ENCODE assay signal across 15 mouse cellular contexts in genomic region chr6:143149766-143150291, GRCm38 (mm10). TPM values are rescaled to one million over a fixed set of nuclear protein-coding genes. Genes with fewer than 3 reads are reported as not detected.
DNase-seq lines count a peak whose midpoint lies in the region; ATAC-seq lines count a peak whose summit lies in the region.
"Had no signal": no experiment of that assay in that cellular context is flagged by ENCODE, and none has a peak within 500 bp of the region (broad histone marks: within the 10 kb centered on the region; RNA-seq: fewer than 3 reads in every experiment).

No protein-coding gene starts in this region.

- H3K4me2 ChIP-seq in heart, embryonic 16.5 days (ENCODE audit: low read depth, low read length) = no peak overlapping the region
- H3K4me2 ChIP-seq in midbrain, embryonic 16.5 days (ENCODE audit: low read length) = no peak overlapping the region
- H3K4me2 ChIP-seq: forebrain, embryonic 12.5 days; lung, embryonic 15.5 days had no signal

- 47% methylated on average over 5 of the region's 5 CpGs for WGBS in heart, embryonic 16.5 days
- 67% methylated on average over 5 of the region's 5 CpGs for WGBS in midbrain, embryonic 16.5 days

- peaks cover 4% of the 10 kb centered on the region; the same call in 1 of the 2 replicates for H3K9me3 ChIP-seq in heart, embryonic 16.5 days (replicated peaks; ENCODE audit: control insufficient read depth, low read length)
- H3K9me3 ChIP-seq in midbrain, embryonic 16.5 days (replicated peaks; ENCODE audit: control insufficient read depth, low read length, poor library complexity, severe bottlenecking) = no peaks in the 10 kb centered on the region
- H3K9me3 ChIP-seq: forebrain, embryonic 12.5 days; lung, embryonic 15.5 days had no signal

- no peaks in the 10 kb centered on the region for H3K27me3 ChIP-seq in heart, embryonic 16.5 days (ENCODE audit: control insufficient read depth, insufficient read depth, low read length)
- no peaks in the 10 kb centered on the region for H3K27me3 ChIP-seq in midbrain, embryonic 16.5 days (ENCODE audit: control insufficient read depth, insufficient read depth, low read depth, low read length)
- H3K27me3 ChIP-seq: lung, embryonic 15.5 days had no signal

- no peak for ATAC-seq in heart, embryonic 16.5 days (replicated peaks; ENCODE audit: extremely low read depth, insufficient read depth, low FRiP score)
- ATAC-seq in midbrain, embryonic 16.5 days = no peak

- 0 out of 2 replicates have a peak overlapping the region, but pooled peaks have one; percentile 21 for H3K27ac ChIP-seq in heart, embryonic 16.5 days (ENCODE audit: low read length)
- H3K27ac ChIP-seq in midbrain, embryonic 16.5 days (ENCODE audit: low read length) = no peak overlapping the region
- H3K27ac ChIP-seq: forebrain, embryonic 12.5 days; heart, adult 2 months; lung, embryonic 15.5 days had no signal

- H3K4me1 ChIP-seq in heart, embryonic 16.5 days (ENCODE audit: control insufficient read depth, insufficient read depth, low read length) = peaks cover 8% of the 10 kb centered on the region; the same call in 1 of the 2 replicates
- H3K4me1 ChIP-seq in midbrain, embryonic 16.5 days (ENCODE audit: control insufficient read depth, insufficient read depth, low read length) = no peaks in the 10 kb centered on the region

- H3K9ac ChIP-seq in heart, embryonic 16.5 days (ENCODE audit: low read length) = no peak overlapping the region
- no peak overlapping the region for H3K9ac ChIP-seq in midbrain, embryonic 16.5 days (ENCODE audit: low read depth, low read length)
- H3K9ac ChIP-seq: forebrain, embryonic 12.5 days; lung, embryonic 15.5 days had no signal

- no peak overlapping the region for H3K4me3 ChIP-seq in heart, embryonic 16.5 days (ENCODE audit: low read length)
- no peak overlapping the region for H3K4me3 ChIP-seq in midbrain, embryonic 16.5 days (ENCODE audit: low read depth, low read length)
- H3K4me3 ChIP-seq: forebrain, embryonic 12.5 days; heart, adult 2 months; lung, embryonic 15.5 days had no signal

- H3K36me3 ChIP-seq in heart, embryonic 16.5 days (ENCODE audit: control insufficient read depth, insufficient read depth) = no peaks in the 10 kb centered on the region
- no peaks in the 10 kb centered on the region for H3K36me3 ChIP-seq in midbrain, embryonic 16.5 days (ENCODE audit: control insufficient read depth, insufficient read depth, low read length)
- H3K36me3 ChIP-seq: forebrain, embryonic 12.5 days; G1E; lung, embryonic 15.5 days had no signal

- DNase-seq in heart, postnatal 4 days = no peak
- peak; percentile 36 for DNase-seq in kidney, postnatal 14 days
- no peak for DNase-seq in kidney, adult 11 months
- DNase-seq in NIH3T3 (ENCODE audit: low read depth) = peak; percentile 36
- no peak for DNase-seq in urinary bladder, postnatal 36 days (ENCODE audit: low spot score in 2 of 2)
- DNase-seq: cerebellum, adult 2 months; gastrocnemius, postnatal 14 days; lung, postnatal 4 days; right cerebral cortex, postnatal 25 days had no signal

RNA-seq across cellular contexts. Expression of gene Etnk1, which starts 17.2 kb away (rescaled TPM):
- 13.3 and 13.4 TPM in 2 replicates for polyA plus RNA-seq in heart, embryonic 16.5 days (2015; fragmentation: Nextera tagmentation; extraction: Ambion mirVana)
- total RNA-seq in heart, postnatal 4 days (2021) = 10 to 100 TPM; 27.0 to 28.1 TPM
- polyA plus RNA-seq in midbrain, embryonic 16.5 days (2015; fragmentation: Nextera tagmentation; extraction: Ambion mirVana) = 50.9 and 53.0 TPM in 2 replicates

RNA-seq across cellular contexts. Expression of gene C2cd5, which starts 49.9 kb away (rescaled TPM):
- 19.9 and 23.7 TPM in 2 replicates for polyA plus RNA-seq in heart, embryonic 16.5 days (2015; fragmentation: Nextera tagmentation; extraction: Ambion mirVana)
- 10 to 100 TPM; 21.5 to 24.9 TPM for total RNA-seq in heart, postnatal 4 days (2021)
- polyA plus RNA-seq in midbrain, embryonic 16.5 days (2015; fragmentation: Nextera tagmentation; extraction: Ambion mirVana) = 43.2 and 52.4 TPM in 2 replicates

Comparison
In these comparisons a context has a peak if more than half of its experiments do, and no peak if none do; other contexts are left out.
1. DNase-seq: peak in kidney, postnatal 14 days (single experiment) and NIH3T3 (single experiment); none in heart, postnatal 4 days (single experiment), kidney, adult 11 months (single experiment) and urinary bladder, postnatal 36 days (0 of 2).